Mouse (Mus musculus): ENCODE results near the gene Mocs3. TPM values are rescaled to one million over a fixed set of nuclear protein-coding genes. Genes with fewer than 3 reads are reported as not detected.

Gene Mocs3
- total RNA-seq (2021), result 1 to 10 TPM; 3.5 to 3.8 TPM
- long read RNA-seq, experiment 1, transcript Mocs3-201 (1 exons, 1,973 nt), result major isoform, 9 of 9 reads
- long read RNA-seq, experiment 1, partial matches to known transcripts, result 0 of 9 reads
- long read RNA-seq, experiment 1, other reads (novel, unspliced or antisense), result 0 of 9 reads
- long read RNA-seq, experiment 2, transcript Mocs3-201 (1 exons, 1,973 nt), result major isoform, 9 of 9 reads
- long read RNA-seq, experiment 2, partial matches to known transcripts, result 0 of 9 reads
- long read RNA-seq, experiment 2, other reads (novel, unspliced or antisense), result 0 of 9 reads

GRCm38 (mm10) chr2:168230026-168230728 lies at the start of gene Mocs3, which contains the start of the genes Gm20716 and Dpm1:
Gene Mocs3, plus strand, starts transcription at chr2:168230622.
Gene Gm20716, minus strand, starts transcription at chr2:168230364.
Gene Dpm1, minus strand, starts transcription at chr2:168230591.
- DNase-seq, result peak; percentile 67 to 90
- intact Hi-C loops (cut with DNase I), result no loop called here

GRCm38 (mm10) chr2:168191856-168192255 lies 38.6 kb upstream of the Mocs3 start:
- intact Hi-C loops (cut with DNase I), result no loop called here
- DNase-seq, result no peak

GRCm38 (mm10) chr2:168193685-168194084 lies 36.7 kb upstream of the Mocs3 start:
- DNase-seq, result no peak
- intact Hi-C loops (cut with DNase I), result no loop called here

DNA sequence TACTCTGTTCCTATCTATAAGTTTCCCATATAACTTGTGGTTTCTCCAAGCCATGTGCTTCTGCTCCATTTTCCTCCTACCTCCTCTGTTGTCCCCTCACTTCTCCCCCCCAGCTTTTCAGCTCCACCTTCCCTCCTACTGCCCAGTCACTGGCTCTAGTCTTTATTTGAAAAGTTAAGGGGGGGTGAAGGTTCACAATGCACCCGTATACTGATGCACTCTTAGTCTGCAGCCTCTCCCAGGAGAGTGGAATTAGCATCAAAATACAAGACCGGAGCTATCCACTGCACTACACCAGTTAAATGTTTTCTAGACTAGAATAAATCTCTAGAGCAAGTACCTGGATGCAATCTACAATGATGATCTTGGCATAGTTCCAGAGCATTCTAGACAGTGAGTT lies 34.7 kb upstream of the Mocs3 start:
- intact Hi-C loops (cut with DNase I), result no loop called here
- DNase-seq, result no peak

DNA sequence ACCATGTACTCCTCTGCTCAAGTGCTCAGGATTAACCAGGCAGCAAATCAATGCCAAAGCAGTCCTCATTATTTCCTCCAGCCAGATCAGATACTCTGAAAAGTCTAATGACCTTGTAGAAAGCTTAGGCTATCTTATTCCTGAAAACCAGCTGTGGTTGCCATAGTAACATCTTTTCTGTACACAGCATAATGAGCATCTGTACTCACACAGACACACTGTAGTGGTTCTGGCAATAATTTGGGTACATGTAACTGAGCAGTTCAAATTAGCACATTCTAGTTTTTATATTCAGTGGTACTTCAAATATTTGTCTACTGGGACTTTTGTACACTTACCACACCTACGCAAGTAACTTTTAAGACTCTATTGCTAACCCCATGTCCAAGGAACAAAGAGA lies 32.0 kb upstream of the Mocs3 start:
- no peak for DNase-seq

GRCm38 (mm10) chr2:168199476-168199875 lies 30.9 kb upstream of the Mocs3 start:
- no peak for DNase-seq
- intact Hi-C loops (cut with DNase I), result no loop called here

More for the DNA sequence above, 32.0 kb upstream of the Mocs3 start:
- intact Hi-C loops (cut with DNase I), result no loop called here

GRCm38 (mm10) chr2:168200014-168200691 lies 30.3 kb upstream of the Mocs3 start:
- DNase-seq, result no peak
- intact Hi-C loops (cut with DNase I), result no loop called here

GRCm38 (mm10) chr2:168204476-168204999 lies 25.9 kb upstream of the Mocs3 start:
- no peak for DNase-seq
- intact Hi-C loops (cut with DNase I), result no loop called here

- intact Hi-C loops (cut with DNase I), result loop anchor here (5.0 kb wide), 1 partner anchor 88 kb away; no protein-coding TSS in a partner anchor
- DNase-seq, result peak; percentile 58 to 74
Measured at GRCm38 (mm10) chr2:168205265-168205664, 25.2 kb upstream of the Mocs3 start.

DNA sequence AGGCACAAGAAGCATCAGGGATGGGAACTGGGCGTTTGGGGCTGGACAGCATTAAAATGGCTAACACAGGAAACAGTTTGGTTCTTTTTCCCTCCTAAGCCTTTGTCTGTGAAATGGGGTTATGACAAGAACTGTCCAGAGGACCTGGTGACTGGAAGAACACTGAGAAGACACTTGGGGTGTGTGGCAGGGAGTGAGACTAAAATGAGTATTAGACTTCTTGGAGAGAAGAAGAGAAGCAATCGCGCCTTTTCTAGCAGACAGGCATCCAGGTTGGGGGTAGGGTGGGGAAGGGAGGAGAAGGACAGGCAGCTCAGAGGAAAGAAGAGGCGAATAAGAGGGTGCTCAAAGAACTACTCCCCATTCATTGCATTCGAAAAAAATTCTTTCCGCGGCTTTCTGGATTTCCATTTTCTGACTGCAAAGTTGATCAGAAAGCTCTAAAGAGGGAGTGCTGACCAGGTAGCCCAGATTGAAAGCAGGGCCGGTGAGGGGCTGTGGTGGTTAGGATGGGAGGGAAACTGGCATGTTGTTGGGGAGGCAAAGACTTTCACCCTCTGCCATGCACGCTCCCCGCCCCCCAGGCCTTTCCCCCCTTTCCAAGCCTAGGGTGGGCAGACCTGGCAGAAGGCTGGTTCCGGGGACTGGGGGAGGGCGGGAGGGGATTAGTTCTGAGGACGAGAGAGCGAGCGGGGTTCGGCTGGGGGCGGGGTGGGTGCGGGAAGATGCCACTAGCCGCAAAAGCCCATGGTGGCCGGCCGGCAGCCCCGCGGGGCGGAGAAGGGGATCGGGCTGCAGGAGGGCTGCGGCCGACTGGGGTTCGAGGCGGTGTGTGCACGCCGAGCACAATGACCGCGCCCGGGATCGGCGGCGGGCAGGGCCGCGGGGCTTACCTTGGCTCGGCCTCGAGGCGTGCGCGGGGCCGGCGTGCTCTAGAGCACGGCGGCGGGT lies 24.5 kb upstream of the Mocs3 start:
- intact Hi-C loops (cut with DNase I), result loop anchor here (5.0 kb wide), 1 partner anchor 89 kb away; no protein-coding TSS in a partner anchor

DNA sequence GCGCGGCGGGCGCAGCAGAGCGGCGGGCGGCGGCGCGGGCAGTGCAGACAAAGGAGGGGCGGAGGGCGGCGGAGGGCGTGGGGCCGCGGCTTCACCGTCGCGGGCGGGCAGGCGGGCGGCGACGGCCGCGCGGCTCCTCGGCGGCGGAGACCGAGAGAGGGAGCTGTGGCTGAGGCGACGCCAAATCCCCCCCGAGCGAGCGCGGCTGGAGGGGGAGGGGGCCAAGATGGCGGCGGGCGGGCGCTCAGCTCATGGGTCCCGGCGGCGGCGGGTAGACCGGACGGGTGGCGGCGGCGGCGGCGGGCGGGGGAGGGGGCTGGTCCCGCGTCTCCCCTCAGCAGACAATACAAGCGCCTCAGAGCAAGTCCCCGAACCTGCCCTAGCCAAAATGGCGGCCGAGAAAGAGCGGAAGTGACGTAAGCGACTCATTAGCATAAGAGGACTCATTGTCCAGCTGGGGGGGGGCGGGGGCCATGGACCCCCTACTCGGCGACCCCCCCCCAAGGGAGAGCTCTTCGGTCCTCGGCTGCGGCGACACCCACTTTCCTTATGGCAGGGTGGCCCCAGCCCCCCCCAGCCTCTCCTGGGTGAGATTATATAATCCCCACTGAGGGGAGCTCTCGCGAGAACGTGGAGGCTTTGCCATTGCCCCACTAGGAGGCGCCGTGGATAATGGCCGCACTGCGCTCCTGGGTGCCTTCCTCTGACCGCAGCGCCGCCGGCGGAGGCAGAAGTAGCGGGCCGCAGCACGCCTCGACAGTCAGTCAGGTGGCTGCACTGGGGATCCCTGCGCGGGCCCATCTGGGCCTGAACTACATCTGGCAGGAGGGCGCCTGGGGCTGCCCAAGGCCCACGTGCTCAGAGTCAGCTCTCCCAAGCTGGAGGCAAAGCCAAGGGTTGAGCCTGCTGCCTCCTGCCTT lies 23.4 kb upstream of the Mocs3 start, which contains the start of gene Adnp:
Gene Adnp, minus strand, starts transcription at position 388 of the 920 bp plus-strand sequence.
- intact Hi-C loops (cut with DNase I), result loop anchor here (5.0 kb wide), 1 partner anchor 90 kb away; no protein-coding TSS in a partner anchor
- DNase-seq, result peak; percentile 92 to 95

More for the DNA sequence above, 24.5 kb upstream of the Mocs3 start:
- no peak for DNase-seq

GRCm38 (mm10) chr2:168207883-168208282 lies 22.5 kb upstream of the Mocs3 start:
- no peak for DNase-seq
- intact Hi-C loops (cut with DNase I), result loop anchor here (5.0 kb wide), 1 partner anchor 91 kb away; no protein-coding TSS in a partner anchor

DNA sequence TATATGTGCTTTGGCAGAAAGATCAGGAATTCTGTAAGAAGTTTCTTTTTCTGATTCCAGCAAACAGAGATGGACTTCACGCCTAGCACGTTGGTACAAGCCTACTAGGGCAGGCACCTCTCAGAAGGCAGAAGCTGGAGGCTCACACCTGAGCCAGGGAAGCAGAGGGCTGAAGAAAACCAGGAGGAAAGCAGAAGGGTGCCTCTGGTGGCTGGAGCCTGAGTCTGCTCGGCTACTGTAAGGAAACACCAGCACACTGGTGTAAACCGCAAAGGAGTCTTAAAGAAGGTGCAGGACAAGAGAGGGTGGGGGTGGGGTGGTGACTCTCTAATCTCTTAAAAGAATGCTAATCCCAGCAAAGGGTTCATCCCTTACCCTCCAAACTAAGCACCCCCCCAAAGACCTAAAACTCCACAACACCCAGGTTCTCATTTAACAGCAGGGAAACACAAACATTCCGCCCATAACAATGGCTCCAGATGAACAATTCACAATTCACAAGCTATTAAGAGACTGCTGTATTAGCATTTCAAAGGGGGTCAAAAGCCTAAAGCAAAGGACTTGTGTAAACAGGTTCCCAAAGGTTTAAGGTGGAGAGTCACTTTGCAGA lies 16.5 kb upstream of the Mocs3 start:
- intact Hi-C loops (cut with DNase I), result no loop called here
- no peak for DNase-seq

GRCm38 (mm10) chr2:168223326-168223725 lies 7.1 kb upstream of the Mocs3 start:
- no peak for DNase-seq
- intact Hi-C loops (cut with DNase I), result no loop called here

DNA sequence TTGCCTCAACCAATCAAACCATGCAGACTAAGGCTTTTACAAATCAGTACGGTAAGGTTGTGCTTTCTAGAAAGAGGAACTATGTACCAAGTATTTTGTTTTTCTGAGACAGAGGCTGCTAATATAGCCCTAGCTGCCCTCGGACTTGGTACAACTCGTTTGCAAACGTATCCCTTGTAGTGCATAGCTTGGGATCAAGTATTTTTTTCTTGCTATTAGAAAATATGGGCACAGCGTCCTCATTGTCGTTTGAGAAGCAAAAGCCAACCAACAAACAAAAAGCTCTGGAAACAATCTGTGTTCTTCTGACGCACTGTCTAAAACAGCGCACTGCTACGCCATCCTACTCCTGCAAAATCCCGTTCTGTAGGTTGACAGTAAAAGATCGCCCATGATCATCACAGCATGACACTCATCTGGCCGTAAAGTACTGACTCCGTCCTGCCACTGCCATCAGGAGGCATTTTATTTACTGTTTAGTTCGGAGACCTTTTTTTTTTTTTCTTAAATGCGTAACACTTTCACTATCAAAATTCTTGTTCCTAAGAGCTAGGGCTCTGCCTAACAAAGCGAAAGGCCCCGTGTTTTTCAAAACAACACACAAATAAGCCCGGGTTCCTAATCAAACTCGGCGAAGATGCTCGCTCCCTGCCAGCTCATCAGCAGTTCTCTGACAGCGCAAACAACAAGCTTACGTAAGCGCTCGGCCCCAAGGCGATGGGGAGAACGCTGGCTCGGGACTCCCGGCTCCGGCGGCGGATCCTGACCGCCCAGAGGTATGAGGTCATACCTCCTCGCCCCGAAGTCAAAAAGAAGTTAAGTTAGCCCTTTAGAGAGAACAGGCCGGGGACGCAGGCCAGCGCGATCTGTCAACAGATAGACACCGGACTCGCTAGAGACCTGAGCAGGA lies 1.1 kb upstream of the Mocs3 start:
- peak in 1 of 2 experiments; percentile 50 for DNase-seq
- intact Hi-C loops (cut with DNase I), result no loop called here

- no peak for DNase-seq
- intact Hi-C loops (cut with DNase I), result no loop called here
Measured at GRCm38 (mm10) chr2:168230773-168231470, 500 bp downstream of the Mocs3 start.
